Mouse (Mus musculus) kidney, adult 8-10 months (tissue): Measurements from ENCODE around the gene Slc2a1.
A peak's percentile ranks its signal among the peaks of the same experiment; 100 is the strongest.

Experiments
- DNase-seq, 2 experiments: peaks; one replicate each; pipeline ENCODE4 v3.0.0; 2022

The Slc2a1 gene

GRCm38 (mm10) chr4:119131189-119131910 lies 22.8 kb downstream of the Slc2a1 start:
- no peak for DNase-seq

- no peak for DNase-seq
Measured at GRCm38 (mm10) chr4:119133306-119133705, 24.8 kb downstream of the Slc2a1 start.

GRCm38 (mm10) chr4:119133860-119134259 lies 25.3 kb downstream of the Slc2a1 start:
- no peak for DNase-seq

GRCm38 (mm10) chr4:119137313-119137712 lies 28.8 kb downstream of the Slc2a1 start:
- no peak for DNase-seq

- peak; percentile 79 to 81 for DNase-seq
Measured at GRCm38 (mm10) chr4:119138171-119138570, 29.7 kb downstream of the Slc2a1 start.

GRCm38 (mm10) chr4:119138776-119139175 lies 30.3 kb downstream of the Slc2a1 start:
- DNase-seq: no peak

GRCm38 (mm10) chr4:119140126-119140525 lies 31.6 kb downstream of the Slc2a1 start:
- DNase-seq: peak in 1 of 2 experiments; percentile 62

- DNase-seq: no peak
Measured at GRCm38 (mm10) chr4:119141191-119141590, 32.7 kb downstream of the Slc2a1 start.

GRCm38 (mm10) chr4:119142230-119142871 lies 33.8 kb downstream of the Slc2a1 start:
- DNase-seq: peak; percentile 32 to 63

GRCm38 (mm10) chr4:119146816-119147215 lies 38.3 kb downstream of the Slc2a1 start:
- no peak for DNase-seq

- no peak for DNase-seq
Measured at GRCm38 (mm10) chr4:119147347-119147746, 38.8 kb downstream of the Slc2a1 start.

GRCm38 (mm10) chr4:119148741-119149140 lies 40.2 kb downstream of the Slc2a1 start:
- no peak for DNase-seq

GRCm38 (mm10) chr4:119157186-119157585 lies 48.7 kb downstream of the Slc2a1 start:
- peak; percentile 41 to 77 for DNase-seq

GRCm38 (mm10) chr4:119157891-119158290 lies 49.4 kb downstream of the Slc2a1 start:
- no peak for DNase-seq

- no peak for DNase-seq
Measured at GRCm38 (mm10) chr4:119161358-119161757, 52.8 kb downstream of the Slc2a1 start.

GRCm38 (mm10) chr4:119162990-119163389 lies 54.5 kb downstream of the Slc2a1 start:
- no peak for DNase-seq

GRCm38 (mm10) chr4:119165916-119166315 lies 57.4 kb downstream of the Slc2a1 start:
- DNase-seq: no peak

GRCm38 (mm10) chr4:119167068-119167467 lies 58.6 kb downstream of the Slc2a1 start:
- DNase-seq: no peak

GRCm38 (mm10) chr4:119167663-119168062 lies 59.2 kb downstream of the Slc2a1 start:
- DNase-seq: peak; percentile 80 to 89

- DNase-seq: no peak
Measured at GRCm38 (mm10) chr4:119172919-119173650, 64.6 kb downstream of the Slc2a1 start.

GRCm38 (mm10) chr4:119173851-119174453 lies 65.4 kb downstream of the Slc2a1 start, which contains the start of gene Zfp691:
Gene Zfp691, minus strand, starts transcription at chr4:119174195.
- DNase-seq: peak; percentile 96 to 98

GRCm38 (mm10) chr4:119177702-119178101 lies 69.2 kb downstream of the Slc2a1 start:
- DNase-seq: no peak

GRCm38 (mm10) chr4:119178331-119178730 lies 69.8 kb downstream of the Slc2a1 start:
- DNase-seq: no peak
